Mouse (Mus musculus): ENCODE results near the gene Ccdc184. TPM values are rescaled to one million over a fixed set of nuclear protein-coding genes. Genes with fewer than 3 reads are reported as not detected.

Gene Ccdc184
- total RNA-seq (2021), result under 1 TPM; 0.50 to 0.92 TPM
- long read RNA-seq, experiment 1, result 0 reads
- long read RNA-seq, experiment 2, partial matches to known transcripts, result 0 of 2 reads
- long read RNA-seq, experiment 2, other reads (novel, unspliced or antisense), result 0 of 2 reads

GRCm38 (mm10) chr15:98166963-98167644 is at the start of gene Ccdc184:
Gene Ccdc184, plus strand, starts transcription at chr15:98167158.
- no peak for DNase-seq

- DNase-seq, result no peak
Observed at GRCm38 (mm10) chr15:98119363-98119762, 47.6 kb upstream of the Ccdc184 start.

- DNase-seq, result no peak
Observed at GRCm38 (mm10) chr15:98120831-98121230, 46.1 kb upstream of the Ccdc184 start.

- no peak for DNase-seq
Observed at GRCm38 (mm10) chr15:98131001-98131400, 36.0 kb upstream of the Ccdc184 start.

- DNase-seq, result peak in 1 of 2 experiments; percentile 15
Observed at GRCm38 (mm10) chr15:98131451-98131850, 35.5 kb upstream of the Ccdc184 start.

- DNase-seq, result no peak
Observed at GRCm38 (mm10) chr15:98131942-98132655, 34.9 kb upstream of the Ccdc184 start.

- no peak for DNase-seq
Observed at GRCm38 (mm10) chr15:98133471-98133870, 33.5 kb upstream of the Ccdc184 start.

GRCm38 (mm10) chr15:98134034-98134433 is 32.9 kb upstream of the Ccdc184 start:
- DNase-seq, result no peak

- DNase-seq, result no peak
Observed at GRCm38 (mm10) chr15:98134666-98135065, 32.3 kb upstream of the Ccdc184 start.

GRCm38 (mm10) chr15:98135671-98136070 is 31.3 kb upstream of the Ccdc184 start:
- no peak for DNase-seq

- no peak for DNase-seq
Observed at GRCm38 (mm10) chr15:98136871-98137270, 30.1 kb upstream of the Ccdc184 start.

GRCm38 (mm10) chr15:98139763-98140162 is 27.2 kb upstream of the Ccdc184 start:
- DNase-seq, result no peak

GRCm38 (mm10) chr15:98140809-98141208 is 26.1 kb upstream of the Ccdc184 start:
- DNase-seq, result no peak

GRCm38 (mm10) chr15:98142515-98142914 is 24.4 kb upstream of the Ccdc184 start:
- no peak for DNase-seq

GRCm38 (mm10) chr15:98144861-98145507 is 22.0 kb upstream of the Ccdc184 start:
- peak; percentile 28 to 55 for DNase-seq

- DNase-seq, result peak; percentile 96
Observed at GRCm38 (mm10) chr15:98145559-98146181, 21.3 kb upstream of the Ccdc184 start.

GRCm38 (mm10) chr15:98148356-98148755 is 18.6 kb upstream of the Ccdc184 start:
- no peak for DNase-seq

GRCm38 (mm10) chr15:98149166-98149602 is 17.8 kb upstream of the Ccdc184 start:
- DNase-seq, result no peak

- no peak for DNase-seq
Observed at GRCm38 (mm10) chr15:98152916-98153315, 14.0 kb upstream of the Ccdc184 start.

GRCm38 (mm10) chr15:98153625-98154024 is 13.3 kb upstream of the Ccdc184 start:
- peak in 1 of 2 experiments; percentile 26 for DNase-seq

GRCm38 (mm10) chr15:98154146-98154545 is 12.8 kb upstream of the Ccdc184 start:
- no peak for DNase-seq

GRCm38 (mm10) chr15:98154631-98155030 is 12.3 kb upstream of the Ccdc184 start:
- DNase-seq, result no peak
